Mouse (Mus musculus) lung, embryonic 14.5 days (tissue): ENCODE measurements around the gene Pcsk5. TPM values are rescaled to one million over a fixed set of nuclear protein-coding genes. Genes with fewer than 3 reads are reported as not detected.

Source experiments
- ATAC-seq: fragments of 200-750 bp; cut with Nextera tagmentation; 2 replicates; pipeline ENCODE4 v1.8.0; 2017; ENCODE audit warnings: mild to moderate bottlenecking, moderate TSS enrichment, moderate library complexity; ENCODE audit not compliant: insufficient read depth
- DNase-seq: peaks from one replicate; pipeline ENCODE4 v3.0.0-alpha.2; 2015
- H3K27ac ChIP-seq: fragments of 300-500 bp; sonication (generic); 2 replicates; pipeline ENCODE4 v1.5.1; 2014; ENCODE audit warnings: low read depth, mild to moderate bottlenecking, moderate library complexity
- H3K27me3 ChIP-seq: fragments of 300-500 bp; sonication (generic); 2 replicates; pipeline ENCODE4 v1.6.1; 2014; ENCODE audit warnings: low read length, control low read depth; ENCODE audit not compliant: insufficient read depth
- H3K36me3 ChIP-seq: fragments of 300-500 bp; sonication (generic); 2 replicates; pipeline ENCODE4 v1.6.1; 2014; ENCODE audit warnings: control low read depth; ENCODE audit not compliant: insufficient read depth
- H3K4me1 ChIP-seq: fragments of 300-500 bp; sonication (generic); 2 replicates; pipeline ENCODE4 v1.6.1; 2014; ENCODE audit warnings: antibody characterized with exemption, control low read depth; ENCODE audit not compliant: insufficient read depth
- H3K4me2 ChIP-seq: fragments of 300-500 bp; sonication (generic); 2 replicates; pipeline ENCODE4 v1.6.1; 2014; ENCODE audit warnings: mild to moderate bottlenecking
- H3K4me3 ChIP-seq: fragments of 300-500 bp; sonication (generic); 2 replicates; pipeline ENCODE4 v1.5.1; 2014; ENCODE audit warnings: low read depth, low read length
- H3K9ac ChIP-seq: fragments of 300-500 bp; sonication (generic); 2 replicates; pipeline ENCODE4 v1.6.1; 2014
- H3K9me3 ChIP-seq: fragments of 300-500 bp; sonication (generic); 2 replicates; pipeline ENCODE4 v1.6.1; 2016; ENCODE audit warnings: low read depth, low read length, control low read depth
- CTCF ChIP-seq: IDR thresholded peaks from 2 replicates; pipeline ENCODE4 v1.5.1; 2016; ENCODE audit warnings: antibody characterized with exemption, low read depth
- WGBS: fragments of 180-500 bp; shearing (Covaris S2); extraction: QIAGEN DNeasy Blood & Tissue Kit; methylation state at CpG from one replicate; pipeline ENCODE4 v1.1.7; 2014; 5-methylcytosine and 5-hydroxymethylcytosine counted together
- polyA plus RNA-seq: library from polyadenylated mRNA; unstranded; fragments of >200 nt; fragmentation: Nextera tagmentation; extraction: Ambion mirVana; gene quantifications from 2 replicates; pipeline ENCODE4 v1.2.1, GENCODE M21; 2014

The Pcsk5 gene
- polyA plus RNA-seq, 1 experiment from 2014 or later, result 19.0 TPM

DNA sequence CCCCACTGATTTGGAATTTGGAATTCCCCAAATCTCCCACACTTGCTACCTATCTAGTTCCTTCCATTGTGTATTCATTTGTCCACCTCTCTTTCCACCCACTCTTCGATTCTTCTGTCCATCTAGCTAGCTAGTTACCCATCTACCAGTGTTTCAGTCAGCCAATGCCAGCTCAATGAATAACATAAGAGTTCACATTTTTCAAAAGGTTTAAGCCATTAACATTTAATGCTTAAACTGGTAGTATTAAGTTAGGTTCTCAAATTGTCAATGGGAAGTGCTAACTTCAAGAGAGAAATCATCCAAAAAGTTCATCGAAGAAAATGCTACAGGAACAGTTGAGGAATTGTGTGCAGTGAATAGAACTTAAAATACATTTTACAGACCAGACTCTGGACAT lies 11.0 kb upstream of the Pcsk5 start:
- WGBS, result 79% methylated on average over 2 of the region's 2 CpGs
- Histone ChIP-seq H3K9me3 (no peaks in the 10 kb centered on the region), H3K27ac (no peak overlapping the region), H3K27me3 (no peaks in the 10 kb centered on the region), H3K36me3 (no peaks in the 10 kb centered on the region), H3K9ac (no peak overlapping the region), H3K4me1 (no peaks in the 10 kb centered on the region), H3K4me3 (no peak overlapping the region), H3K4me2 (no peak overlapping the region)
- ATAC-seq, result no peak
- TF ChIP-seq CTCF, result no peak
- DNase-seq, result peak; percentile 37

DNA sequence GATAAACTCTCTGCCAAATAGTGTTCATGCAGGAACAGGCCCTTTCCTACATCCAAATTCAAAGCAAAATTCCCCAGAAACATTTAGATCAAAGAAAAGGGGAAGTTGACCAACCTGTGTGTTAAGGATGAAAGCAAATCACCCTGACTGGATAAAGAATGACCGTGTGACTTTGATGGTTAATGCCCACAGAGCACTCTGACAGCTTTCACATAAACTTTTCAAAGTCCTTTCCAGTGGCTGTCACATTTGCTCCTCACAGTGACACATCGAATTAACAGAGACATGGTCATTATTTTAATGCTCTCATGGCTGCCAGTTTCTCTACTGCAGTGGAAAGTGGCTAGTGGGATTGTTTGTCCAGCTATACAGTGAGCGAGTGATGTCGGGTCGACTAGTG lies 8.5 kb upstream of the Pcsk5 start:
- no peaks in the 10 kb centered on the region for H3K4me1 ChIP-seq
- ATAC-seq (no peak), DNase-seq (no peak)
- H3K4me2 ChIP-seq, result no peak overlapping the region
- H3K36me3 ChIP-seq, result no peaks in the 10 kb centered on the region
- no peak for TF ChIP-seq CTCF
- WGBS, result 44% methylated on average over 5 of the region's 5 CpGs
- no peak overlapping the region for H3K4me3 ChIP-seq
- no peak overlapping the region for H3K9ac ChIP-seq
- no peaks in the 10 kb centered on the region for H3K9me3 ChIP-seq
- no peak overlapping the region for H3K27ac ChIP-seq
- H3K27me3 ChIP-seq, result no peaks in the 10 kb centered on the region

DNA sequence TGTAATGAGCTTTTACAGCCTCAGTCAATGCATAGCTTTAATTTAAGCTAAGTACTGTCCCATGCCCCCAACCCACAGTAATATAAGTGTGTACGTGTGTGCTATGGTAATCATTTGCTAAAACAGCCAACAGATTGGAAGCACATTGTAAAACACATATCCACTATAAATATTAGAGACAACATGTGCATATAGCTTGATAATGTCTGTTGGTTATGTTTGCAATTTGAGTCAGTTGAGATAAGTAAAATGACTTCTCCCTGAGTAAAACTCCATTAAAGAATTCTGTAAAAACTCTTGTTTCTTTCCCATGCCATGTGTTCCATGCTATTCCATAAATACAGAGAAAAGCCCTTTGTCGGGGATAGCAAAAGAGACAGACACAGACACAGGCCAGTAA lies 4.2 kb upstream of the Pcsk5 start:
- DNase-seq, result no peak
- Histone ChIP-seq H3K27me3 (no peaks in the 10 kb centered on the region), H3K9ac (no peak overlapping the region), H3K4me3 (no peak overlapping the region), H3K36me3 (no peaks in the 10 kb centered on the region), H3K27ac (no peak overlapping the region), H3K4me2 (no peak overlapping the region), H3K4me1 (no peaks in the 10 kb centered on the region), H3K9me3 (no peaks in the 10 kb centered on the region)
- 70% methylated on average over 2 of the region's 2 CpGs for WGBS
- TF ChIP-seq CTCF, result no peak
- no peak for ATAC-seq

- TF ChIP-seq CTCF, result no peak
- no peak overlapping the region for H3K27ac ChIP-seq
- H3K4me3 ChIP-seq, result no peak overlapping the region
- ATAC-seq, result no peak
- H3K9me3 ChIP-seq, result no peaks in the 10 kb centered on the region
- H3K4me2 ChIP-seq, result no peak overlapping the region
- DNase-seq, result no peak
- H3K9ac ChIP-seq, result no peak overlapping the region
- H3K4me1 ChIP-seq, result no peaks in the 10 kb centered on the region
- WGBS, result 29% methylated on average over 1 of the region's 1 CpGs
- H3K36me3 ChIP-seq, result no peaks in the 10 kb centered on the region
- H3K27me3 ChIP-seq, result no peaks in the 10 kb centered on the region
These were observed 2.4 kb upstream of the Pcsk5 start for GRCm38 (mm10) chr19:17839856-17840255.

DNA sequence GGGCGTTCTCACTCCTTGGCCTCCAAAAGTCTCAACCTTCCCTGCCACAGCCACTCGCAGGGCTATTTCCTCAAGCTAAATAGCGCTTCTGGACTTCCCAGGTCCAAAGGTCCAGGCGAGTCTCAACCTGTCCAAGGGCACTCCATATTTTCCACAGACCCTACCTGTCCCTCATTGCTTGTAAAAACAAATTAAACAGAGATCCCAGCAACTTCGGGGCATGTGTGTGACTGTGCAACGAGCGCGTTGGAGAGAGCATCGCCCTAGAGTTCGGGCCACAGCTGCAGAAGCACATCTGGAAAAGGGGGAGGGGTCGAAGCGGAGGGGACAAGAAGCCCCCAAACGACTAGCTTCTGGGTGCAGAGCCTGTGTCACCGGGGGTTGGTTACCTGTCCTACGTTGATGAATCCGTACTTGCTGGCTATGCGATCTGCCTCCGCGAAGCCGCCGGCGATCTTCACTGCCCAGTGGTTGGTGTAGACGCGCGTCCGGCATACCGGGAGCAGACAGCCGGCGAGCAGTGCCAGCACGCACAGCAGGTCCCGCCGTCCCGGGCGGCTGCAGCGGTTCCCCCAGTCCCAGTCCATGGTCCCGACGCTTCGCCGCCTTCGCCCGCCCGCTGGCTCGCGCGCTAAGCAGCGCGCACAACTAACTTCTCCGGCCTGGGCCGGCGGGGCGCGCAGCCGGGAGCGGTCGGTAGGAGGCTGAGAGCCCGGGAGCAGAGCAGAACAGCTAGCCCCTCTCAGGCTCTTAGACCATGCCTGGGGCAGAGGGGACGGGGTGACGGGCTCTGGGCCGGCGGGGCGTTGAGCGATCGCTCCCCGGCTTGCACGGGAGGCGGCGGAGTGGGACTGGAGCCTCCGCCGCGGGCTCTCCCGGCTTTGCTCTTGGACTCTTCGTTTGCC lies 614 bp downstream of the Pcsk5 start:
- no peaks in the 10 kb centered on the region for H3K36me3 ChIP-seq
- H3K27ac ChIP-seq, result peak overlapping the region; percentile 94
- DNase-seq (peak; percentile 67), ATAC-seq (peak; percentile 83)
- WGBS, result 1% methylated on average over 67 of the region's 72 CpGs
- TF ChIP-seq CTCF, result peak; percentile 15; the same call in 1 of the 2 replicates
- H3K9ac ChIP-seq, result peak overlapping the region; percentile 76
- no peaks in the 10 kb centered on the region for H3K4me1 ChIP-seq
- no peaks in the 10 kb centered on the region for H3K27me3 ChIP-seq
- peak overlapping the region; percentile 73 for H3K4me3 ChIP-seq
- no peaks in the 10 kb centered on the region for H3K9me3 ChIP-seq
- H3K4me2 ChIP-seq, result peak overlapping the region; percentile 88

- under 1% methylated on average over 28 of the region's 28 CpGs for WGBS
- H3K27ac ChIP-seq, result no peak overlapping the region; the same call in 1 of the 2 replicates
- H3K9ac ChIP-seq, result peak overlapping the region; percentile 76
- peak; percentile 80 for DNase-seq
- no peaks in the 10 kb centered on the region for H3K27me3 ChIP-seq
- H3K36me3 ChIP-seq, result no peaks in the 10 kb centered on the region
- H3K4me2 ChIP-seq, result peak overlapping the region; percentile 88
- peak; percentile 58 for TF ChIP-seq CTCF
- no peaks in the 10 kb centered on the region for H3K9me3 ChIP-seq
- ATAC-seq, result peak; percentile 13; the same call in 1 of the 2 replicates
- no peaks in the 10 kb centered on the region for H3K4me1 ChIP-seq
- peak overlapping the region; percentile 73 for H3K4me3 ChIP-seq
These were observed 1.5 kb downstream of the Pcsk5 start for GRCm38 (mm10) chr19:17835681-17836565.

- H3K4me3 ChIP-seq, result no peak overlapping the region
- no peak for TF ChIP-seq CTCF
- ATAC-seq, result no peak
- DNase-seq, result no peak
- no peaks in the 10 kb centered on the region for H3K36me3 ChIP-seq
- H3K9me3 ChIP-seq, result no peaks in the 10 kb centered on the region
- no peak overlapping the region for H3K27ac ChIP-seq
- H3K4me2 ChIP-seq, result peak overlapping the region; percentile 88
- H3K9ac ChIP-seq, result no peak overlapping the region
- no peaks in the 10 kb centered on the region for H3K4me1 ChIP-seq
- no peaks in the 10 kb centered on the region for H3K27me3 ChIP-seq
These were observed 2.5 kb downstream of the Pcsk5 start for GRCm38 (mm10) chr19:17834894-17835293.
